Mouse (Mus musculus) testis, adult 2 months (tissue): Measurements from ENCODE around the gene Gm281.

Source experiments
- CTCF ChIP-seq: fragments of 200-500 bp; IDR thresholded peaks from 2 replicates; pipeline ENCODE4 v1.5.1; 2012; ENCODE audit warnings: low read depth, mild to moderate bottlenecking, inconsistent platforms, low read length, moderate library complexity; ENCODE audit not compliant: control insufficient read depth, insufficient read depth, insufficient replicate concordance
- POLR2A ChIP-seq: fragments of 200-500 bp; IDR thresholded peaks from 2 replicates; pipeline ENCODE4 v1.6.1; 2012; ENCODE audit warnings: low read depth, mild to moderate bottlenecking, inconsistent platforms, low read length, moderate library complexity; ENCODE audit not compliant: control insufficient read depth

DNA sequence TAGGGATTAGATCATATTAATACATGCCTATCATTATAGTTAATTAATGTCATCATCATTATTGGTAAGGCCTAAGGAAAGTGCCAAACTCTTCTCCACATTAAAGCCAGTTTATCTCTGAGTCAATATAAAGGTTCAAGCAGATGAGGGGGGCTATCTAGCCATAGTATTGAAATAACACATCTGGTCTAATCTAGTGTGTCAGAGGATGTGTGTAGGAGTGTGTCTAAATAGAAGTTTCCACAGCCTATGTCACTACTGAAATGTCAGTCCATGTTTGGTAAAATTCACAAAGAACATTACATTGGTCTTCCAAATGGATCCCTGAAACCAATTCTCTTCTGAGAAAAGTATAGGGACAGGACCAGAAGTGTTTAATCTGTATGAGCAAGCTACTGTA, 19.1 kb downstream of the Gm281 start:
- no peak for TF ChIP-seq POLR2A
- TF ChIP-seq CTCF, result no peak
